Mouse (Mus musculus) ES-E14 (cell line): ENCODE measurements around the gene Luzp1.

Experiments
- CHD2 ChIP-seq: IDR thresholded peaks from 2 replicates; pipeline ENCODE4 v1.6.1; 2014; ENCODE audit warnings: mild to moderate bottlenecking, low read depth, low read length, inconsistent platforms
- HCFC1 ChIP-seq: IDR thresholded peaks from 2 replicates; pipeline ENCODE4 v1.6.1; 2012; ENCODE audit warnings: low read length, inconsistent platforms, borderline replicate concordance; ENCODE audit not compliant: insufficient read depth
- MAFK ChIP-seq: IDR thresholded peaks from 2 replicates; pipeline ENCODE4 v1.6.1; 2014; ENCODE audit warnings: mild to moderate bottlenecking, low read depth, low read length, inconsistent platforms; ENCODE audit not compliant: insufficient read depth
- ZC3H11A ChIP-seq: IDR thresholded peaks from 2 replicates; pipeline ENCODE4 v1.6.1; 2012; ENCODE audit warnings: low read depth, mild to moderate bottlenecking, inconsistent platforms, low read length, borderline replicate concordance
- ZNF384 ChIP-seq: IDR thresholded peaks from 2 replicates; pipeline ENCODE4 v1.6.1; 2012; ENCODE audit warnings: low read depth, low read length, inconsistent platforms

GRCm38 (mm10) chr4:136559690-136560089 is 90.1 kb downstream of the Luzp1 start:
- TF ChIP-seq ZNF384, result no peak
- no peak for TF ChIP-seq MAFK
- TF ChIP-seq ZC3H11A, result no peak
- no peak for TF ChIP-seq CHD2
- no peak for TF ChIP-seq HCFC1
